Mouse (Mus musculus): Measurements from ENCODE around the gene Tshz2.

DNA sequence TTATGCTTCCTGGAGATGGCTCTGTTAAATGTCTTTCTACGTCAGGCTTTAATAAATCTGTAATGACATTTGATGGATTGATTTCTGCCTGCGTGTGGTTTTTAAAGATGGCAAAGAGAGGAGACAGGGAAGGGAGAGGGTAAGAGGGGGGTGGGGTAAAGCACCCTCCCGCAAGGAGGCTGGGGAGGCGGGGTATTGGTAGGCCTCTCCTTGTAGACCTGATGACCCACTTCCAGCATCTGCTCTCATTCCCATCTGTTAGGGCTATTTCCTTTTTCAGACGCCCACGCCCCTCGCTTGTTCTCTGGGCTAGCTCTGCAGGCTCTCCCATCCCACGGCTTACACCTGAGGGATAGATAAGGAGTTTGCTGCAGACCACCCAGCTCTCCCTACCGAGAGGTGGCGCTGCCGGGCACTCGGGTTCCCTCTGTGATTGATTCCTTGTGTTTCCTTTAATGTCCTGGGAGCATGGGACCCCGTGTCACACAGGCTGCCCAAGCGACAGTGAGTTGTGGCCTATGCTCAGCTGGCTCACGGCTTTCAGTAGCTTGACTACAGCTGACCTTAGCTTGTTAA lies 445.7 kb downstream of the Tshz2 start:
- TF ChIP-seq POLR2A (IDR thresholded peaks at IDR 0.05; ENCODE audit: low read depth, low read length) (no peak), CTCF (IDR thresholded peaks at IDR 0.05; ENCODE audit: extremely low read depth, insufficient read depth, insufficient read length, insufficient replicate concordance) (0 out of 2 replicates have a peak, but pooled peaks have one; percentile 10)

All from spleen, adult 2 months (tissue).